Mouse (Mus musculus) intestine, embryonic 14.5 days (tissue): Measurements from ENCODE around the gene Mroh7. TPM values are rescaled to one million over a fixed set of nuclear protein-coding genes. Genes with fewer than 3 reads are reported as not detected.

Experiments
- ATAC-seq: fragments of 200-750 bp; cut with Nextera tagmentation; replicated peaks from 2 replicates; pipeline ENCODE4 v1.8.0; 2017; ENCODE audit warnings: low read depth, moderate number of reproducible peaks, moderate TSS enrichment, moderate library complexity; ENCODE audit not compliant: low FRiP score, low TSS enrichment
- DNase-seq: peaks from one replicate; pipeline ENCODE4 v3.0.0-alpha.2; 2018; ENCODE audit warnings: low spot score
- H3K27ac ChIP-seq: fragments of 300-500 bp; sonication (generic); 2 replicates; pipeline ENCODE4 v1.5.1; 2014; ENCODE audit warnings: low read depth, mild to moderate bottlenecking, control low read depth
- H3K27me3 ChIP-seq: fragments of 300-500 bp; sonication (generic); replicated peaks from 2 replicates; pipeline ENCODE4 v1.6.1; 2014; ENCODE audit warnings: low read length, control low read depth; ENCODE audit not compliant: control insufficient read depth, insufficient read depth
- H3K36me3 ChIP-seq: fragments of 300-500 bp; sonication (generic); 2 replicates; pipeline ENCODE4 v1.6.1; 2014; ENCODE audit warnings: low read length, control low read depth; ENCODE audit not compliant: control insufficient read depth, insufficient read depth
- H3K4me1 ChIP-seq: fragments of 300-500 bp; sonication (generic); replicated peaks from 2 replicates; pipeline ENCODE4 v1.6.1; 2014; ENCODE audit warnings: low read length, control low read depth, mixed read lengths; ENCODE audit not compliant: control insufficient read depth, insufficient read depth
- H3K4me2 ChIP-seq: fragments of 300-500 bp; sonication (generic); 2 replicates; pipeline ENCODE4 v1.6.1; 2014; ENCODE audit warnings: low read length
- H3K4me3 ChIP-seq: fragments of 300-500 bp; sonication (generic); 2 replicates; pipeline ENCODE4 v1.5.1; 2014; ENCODE audit warnings: low read depth, low read length, control low read depth, mixed read lengths
- H3K9ac ChIP-seq: fragments of 300-500 bp; sonication (generic); 2 replicates; pipeline ENCODE4 v1.6.1; 2014; ENCODE audit warnings: mild to moderate bottlenecking, low read length
- H3K9me3 ChIP-seq: fragments of 300-500 bp; sonication (generic); 2 replicates; pipeline ENCODE4 v1.6.1; 2016; ENCODE audit warnings: low read length, control low read depth; ENCODE audit not compliant: control insufficient read depth
- WGBS: fragments of 180-500 bp; shearing (Covaris S2); extraction: QIAGEN DNeasy Blood & Tissue Kit; methylation state at CpG from one replicate; pipeline ENCODE4 v1.1.7; 2014; 5-methylcytosine and 5-hydroxymethylcytosine counted together
- polyA plus RNA-seq: library from polyadenylated mRNA; unstranded; fragments of >200 nt; fragmentation: Nextera tagmentation; extraction: Ambion mirVana; gene quantifications from 2 replicates; pipeline ENCODE4 v1.2.1, GENCODE M21; 2014

Mroh7 gene
- polyA plus RNA-seq, 1 experiment from 2014 or later: 0.34 TPM

DNA sequence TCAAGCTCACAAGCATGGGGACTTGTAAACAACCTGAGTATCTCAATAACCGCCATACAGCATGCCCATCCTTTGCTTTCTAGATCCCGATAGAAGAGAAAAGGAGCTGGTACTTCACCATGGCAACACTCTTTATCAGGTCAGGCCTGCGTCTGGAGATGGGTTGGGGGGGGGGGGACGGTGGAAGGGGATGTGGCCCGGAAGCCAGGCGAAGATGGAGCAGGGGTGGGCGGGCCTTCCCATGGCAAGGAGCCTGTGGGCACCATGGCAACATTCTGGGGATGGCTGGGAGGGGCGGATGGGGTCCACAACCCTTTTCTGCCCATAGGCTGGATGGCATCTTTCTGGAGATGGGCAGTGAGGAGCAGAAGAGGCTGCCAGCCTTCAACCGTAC lies 96.6 kb downstream of the Mroh7 start:
- WGBS: 37% methylated on average over 9 of the region's 9 CpGs
- H3K36me3 ChIP-seq: no peaks in the 10 kb centered on the region
- ATAC-seq (no peak), DNase-seq (no peak)
- no peak overlapping the region for H3K4me3 ChIP-seq
- no peaks in the 10 kb centered on the region for H3K27me3 ChIP-seq
- no peak overlapping the region for H3K9ac ChIP-seq
- no peak overlapping the region for H3K4me2 ChIP-seq
- H3K4me1 ChIP-seq: peaks cover 31% of the 10 kb centered on the region
- no peaks in the 10 kb centered on the region for H3K9me3 ChIP-seq
- H3K27ac ChIP-seq: peak overlapping the region; percentile 69; the same call in 1 of the 2 replicates

DNA sequence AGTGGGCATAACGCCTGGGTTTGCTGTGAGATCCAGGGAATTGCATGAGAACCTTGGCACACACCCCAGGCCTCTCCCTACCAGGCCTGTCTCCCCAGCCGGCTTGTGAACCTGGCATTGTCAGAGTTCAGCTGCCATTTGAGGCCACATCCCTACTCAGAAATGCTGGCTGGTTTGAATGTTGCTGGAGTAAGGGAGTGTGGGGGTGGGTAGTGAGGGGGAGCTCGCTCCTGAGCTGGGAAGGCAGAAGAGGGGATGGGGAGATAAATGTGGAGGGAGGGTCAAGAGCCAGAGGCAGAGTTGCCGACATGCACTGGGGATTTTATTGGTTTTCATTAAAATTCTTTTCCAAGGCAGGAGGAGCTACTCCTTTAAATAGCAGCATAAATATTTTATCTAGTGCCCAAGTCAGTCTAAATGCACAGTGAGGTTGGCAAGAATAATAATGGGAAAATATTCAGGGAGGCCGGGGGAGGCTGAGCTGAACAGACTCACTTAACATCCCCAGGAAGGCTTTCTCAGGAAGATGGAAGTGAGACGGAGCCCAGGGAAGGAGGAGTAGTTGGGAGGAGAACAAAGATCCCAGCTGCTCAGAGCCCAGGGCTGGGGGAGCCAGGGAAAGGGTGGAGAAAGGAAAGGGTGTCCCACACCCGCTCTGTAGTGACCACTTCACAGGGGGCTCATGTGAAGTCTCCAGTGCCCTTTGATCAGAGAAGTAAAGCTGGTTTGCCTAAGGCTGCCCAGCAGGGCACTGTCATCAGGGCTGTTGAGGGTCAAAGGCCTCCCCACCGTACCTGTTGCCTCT lies 97.2 kb downstream of the Mroh7 start:
- H3K4me3 ChIP-seq: no peak overlapping the region
- no peak overlapping the region for H3K9ac ChIP-seq
- H3K4me2 ChIP-seq: no peak overlapping the region
- H3K27me3 ChIP-seq: no peaks in the 10 kb centered on the region
- DNase-seq: no peak
- H3K27ac ChIP-seq: peak overlapping the region; percentile 69; the same call in 1 of the 2 replicates
- H3K9me3 ChIP-seq: no peaks in the 10 kb centered on the region
- peaks cover 31% of the 10 kb centered on the region for H3K4me1 ChIP-seq
- ATAC-seq: no peak
- WGBS: 28% methylated on average over 8 of the region's 8 CpGs
- H3K36me3 ChIP-seq: no peaks in the 10 kb centered on the region

DNA sequence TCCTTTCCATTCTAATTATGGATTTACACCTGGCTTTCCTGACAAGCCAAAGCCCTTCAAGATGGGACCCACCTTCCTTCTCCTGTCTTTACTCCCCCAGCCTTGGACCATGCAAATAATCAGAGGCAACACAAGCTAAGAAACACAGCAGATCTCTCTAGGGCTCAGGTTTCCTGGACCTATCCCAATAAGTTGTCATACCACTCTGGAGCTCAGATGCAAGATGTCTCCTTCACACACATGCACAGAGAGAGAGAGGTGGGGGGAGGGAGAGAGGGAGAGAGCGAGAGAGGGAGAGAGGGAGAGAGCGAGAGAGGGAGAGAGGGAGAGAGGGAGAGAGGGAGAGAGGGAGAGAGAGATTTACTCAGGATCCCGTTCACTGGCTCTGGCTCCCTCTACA lies 98.4 kb downstream of the Mroh7 start:
- Histone ChIP-seq H3K4me1 (peaks cover 31% of the 10 kb centered on the region), H3K36me3 (no peaks in the 10 kb centered on the region), H3K27ac (no peak overlapping the region; the same call in 1 of the 2 replicates), H3K4me3 (no peak overlapping the region), H3K4me2 (no peak overlapping the region), H3K27me3 (no peaks in the 10 kb centered on the region), H3K9me3 (no peaks in the 10 kb centered on the region), H3K9ac (no peak overlapping the region)
- DNase-seq (no peak), ATAC-seq (no peak)
- 50% methylated on average over 1 of the region's 3 CpGs for WGBS

Other genes with a start within 250 kb of the Mroh7 start
- not detected in 2 replicates for gene Bsnd, start 238.6 kb downstream of the Mroh7 start, polyA plus RNA-seq
- gene Dhcr24, start 169.9 kb downstream of the Mroh7 start, polyA plus RNA-seq: 30.4 and 38.2 TPM in 2 replicates
- 0.39 TPM in 1 of 2 replicates, not detected in the other for gene Lexm, start 113.7 kb downstream of the Mroh7 start, polyA plus RNA-seq
- gene Ttc22, start 108.5 kb downstream of the Mroh7 start, polyA plus RNA-seq: 1.1 and 2.0 TPM in 2 replicates
- gene Pars2, start 79.9 kb downstream of the Mroh7 start, polyA plus RNA-seq: 17.2 and 17.9 TPM in 2 replicates
- gene Ttc4, start 52.0 kb downstream of the Mroh7 start, polyA plus RNA-seq: 82.0 and 83.1 TPM in 2 replicates
- 0.69 and 0.87 TPM in 2 replicates for gene Fam151a, start 3.0 kb upstream of the Mroh7 start, polyA plus RNA-seq
- gene Acot11, start 74.1 kb upstream of the Mroh7 start, polyA plus RNA-seq: 5.9 and 7.3 TPM in 2 replicates
- 73.2 and 76.2 TPM in 2 replicates for gene Ssbp3, start 179.8 kb upstream of the Mroh7 start, polyA plus RNA-seq